9 mouse cellular contexts compared by ENCODE assay signal in genomic region chr17:20944226-20944625, GRCm38 (mm10). TPM values are rescaled to one million over a fixed set of nuclear protein-coding genes. Genes with fewer than 3 reads are reported as not detected.
DNase-seq lines count a peak whose midpoint lies in the region; ATAC-seq and TF ChIP-seq lines count a peak whose summit lies in the region.
"Had no signal": no experiment of that assay in that cellular context is flagged by ENCODE, and none has a peak within 500 bp of the region (broad histone marks: within the 10 kb centered on the region; RNA-seq: fewer than 3 reads in every experiment).

No protein-coding gene starts in this region.

- H3K9me3 ChIP-seq in intestine, embryonic 15.5 days: no peaks in the 10 kb centered on the region

- H3K4me3 ChIP-seq in liver, adult 2 months (ENCODE audit: insufficient read depth, low read depth, low read length): peak overlapping the region; percentile 43
- peak overlapping the region; percentile 67 for H3K4me3 ChIP-seq in intestine, embryonic 15.5 days (replicated peaks)
- H3K4me3 ChIP-seq in olfactory bulb, adult 2 months (ENCODE audit: insufficient read depth, low read depth, low read length): peak overlapping the region; percentile 51

- H3K4me2 ChIP-seq in intestine, embryonic 15.5 days (replicated peaks): peak overlapping the region; percentile 59

- ATAC-seq in intestine, embryonic 15.5 days: no peak

- no peak for TF ChIP-seq POLR2A in liver, adult 2 months (IDR thresholded peaks at IDR 0.05; ENCODE audit: extremely low read depth, insufficient read depth, low read length)
- no peak for TF ChIP-seq POLR2A in olfactory bulb, adult 2 months (IDR thresholded peaks at IDR 0.05; ENCODE audit: insufficient read depth, low read depth, low read length)

- H3K27me3 ChIP-seq in liver, adult 2 months (ENCODE audit: control insufficient read depth, insufficient read depth, low read length): no peaks in the 10 kb centered on the region
- no peaks in the 10 kb centered on the region for H3K27me3 ChIP-seq in intestine, embryonic 15.5 days (replicated peaks)

- no peak overlapping the region for H3K27ac ChIP-seq in liver, adult 2 months (replicated peaks; ENCODE audit: insufficient read depth, low read depth, low read length)
- H3K27ac ChIP-seq in intestine, embryonic 15.5 days: peak overlapping the region; percentile 94
- H3K27ac ChIP-seq in olfactory bulb, adult 2 months (ENCODE audit: insufficient read depth, low read depth, low read length): peak overlapping the region; percentile 91

- H3K36me3 ChIP-seq in liver, adult 2 months (ENCODE audit: control insufficient read depth, insufficient read depth, low read length): no peaks in the 10 kb centered on the region
- no peaks in the 10 kb centered on the region for H3K36me3 ChIP-seq in intestine, embryonic 15.5 days

- 51% methylated on average over 3 of the region's 3 CpGs for WGBS in liver, adult 2 months
- 52% methylated on average over 3 of the region's 3 CpGs for WGBS in intestine, embryonic 15.5 days
- WGBS in olfactory bulb, adult 2 months: 31% methylated on average over 3 of the region's 3 CpGs

- no peak overlapping the region; the same call in 1 of the 2 replicates for H3K9ac ChIP-seq in liver, adult 2 months (ENCODE audit: low read depth, low read length)
- H3K9ac ChIP-seq in intestine, embryonic 15.5 days: peak overlapping the region; percentile 47

- H3K79me2 ChIP-seq in liver, adult 2 months (ENCODE audit: control insufficient read depth, insufficient read depth, low read length): peaks cover 15% of the 10 kb centered on the region; the same call in 1 of the 2 replicates

- DNase-seq in liver, adult 2 months (ENCODE audit: extremely low read depth, low read depth, low spot score): peak; percentile 12
- no peak for DNase-seq in liver
- DNase-seq in c-Kit-positive CD71-positive TER-119-positive erythroid progenitor cells, embryonic 14.5 days (ENCODE audit: low spot score): peak; percentile 24
- DNase-seq in urinary bladder, postnatal 10 days (ENCODE audit: low spot score): no peak
- DNase-seq in cerebellum, adult 8-10 months: no peak
- no peak for DNase-seq in thymus, postnatal 0 days (ENCODE audit: low spot score)

- peaks cover 7% of the 10 kb centered on the region for H3K4me1 ChIP-seq in liver, adult 2 months (ENCODE audit: control insufficient read depth, insufficient read depth, low read length)
- H3K4me1 ChIP-seq in intestine, embryonic 15.5 days (replicated peaks): peaks cover 16% of the 10 kb centered on the region; the same call in 1 of the 2 replicates
- H3K4me1 ChIP-seq in olfactory bulb, adult 2 months (ENCODE audit: control insufficient read depth, insufficient read depth, low read length): no peaks in the 10 kb centered on the region

- TF ChIP-seq CTCF in liver, adult 2 months (IDR thresholded peaks at IDR 0.05; ENCODE audit: low read depth, low read length): no peak
- no peak for TF ChIP-seq CTCF in olfactory bulb, adult 2 months (IDR thresholded peaks at IDR 0.05; ENCODE audit: insufficient read depth, low read depth, low read length)

RNA-seq across cellular contexts. Expression of gene Ppp2r1a, which starts 0.9 kb away (rescaled TPM):
- total RNA-seq in liver, adult 2 months (2014; rRNA removed): 31.1 and 40.5 TPM in 2 replicates
- 62.9 and 70.2 TPM in 2 replicates for polyA plus RNA-seq in liver, adult 2 months (2012; rRNA removed)
- polyA plus RNA-seq in intestine, embryonic 15.5 days (2015; fragmentation: Nextera tagmentation; extraction: Ambion mirVana): 337 and 339 TPM in 2 replicates
- 169 and 643 TPM in 2 replicates for polyA plus RNA-seq in olfactory bulb, adult 2 months (2012; ENCODE audit: insufficient read depth, insufficient read length, low replicate concordance, missing spikeins)
- 224 and 228 TPM in 2 replicates for polyA plus RNA-seq in thymus, postnatal 0 days (2015; fragmentation: Nextera tagmentation; extraction: Ambion mirVana)

RNA-seq across cellular contexts. Expression of gene Vmn1r232, which starts 24.7 kb away (rescaled TPM):
- total RNA-seq in liver, adult 2 months (2014; rRNA removed): not detected in 2 replicates
- not detected in 2 replicates for polyA plus RNA-seq in liver, adult 2 months (2012; rRNA removed)
- polyA plus RNA-seq in intestine, embryonic 15.5 days (2015; fragmentation: Nextera tagmentation; extraction: Ambion mirVana): not detected in 2 replicates
- polyA plus RNA-seq in olfactory bulb, adult 2 months (2012; ENCODE audit: insufficient read depth, insufficient read length, low replicate concordance, missing spikeins): not detected in 2 replicates
- not detected in 2 replicates for polyA plus RNA-seq in thymus, postnatal 0 days (2015; fragmentation: Nextera tagmentation; extraction: Ambion mirVana)
- polyA plus RNA-seq: gonadal fat pad, adult 2 months had no signal

RNA-seq across cellular contexts. Expression of gene Vmn1r231, which starts 39.3 kb away (rescaled TPM):
- total RNA-seq in liver, adult 2 months (2014; rRNA removed): not detected in 2 replicates
- not detected in 2 replicates for polyA plus RNA-seq in liver, adult 2 months (2012; rRNA removed)
- not detected in 2 replicates for polyA plus RNA-seq in intestine, embryonic 15.5 days (2015; fragmentation: Nextera tagmentation; extraction: Ambion mirVana)
- polyA plus RNA-seq in olfactory bulb, adult 2 months (2012; ENCODE audit: insufficient read depth, insufficient read length, low replicate concordance, missing spikeins): not detected in 2 replicates
- not detected in 2 replicates for polyA plus RNA-seq in thymus, postnatal 0 days (2015; fragmentation: Nextera tagmentation; extraction: Ambion mirVana)
- polyA plus RNA-seq: gonadal fat pad, adult 2 months had no signal

RNA-seq across cellular contexts. Expression of gene Vmn1r233, which starts 52.0 kb away (rescaled TPM):
- not detected in 2 replicates for total RNA-seq in liver, adult 2 months (2014; rRNA removed)
- not detected in 2 replicates for polyA plus RNA-seq in liver, adult 2 months (2012; rRNA removed)
- not detected in 2 replicates for polyA plus RNA-seq in intestine, embryonic 15.5 days (2015; fragmentation: Nextera tagmentation; extraction: Ambion mirVana)
- polyA plus RNA-seq in olfactory bulb, adult 2 months (2012; ENCODE audit: insufficient read depth, insufficient read length, low replicate concordance, missing spikeins): not detected in 2 replicates
- not detected in 2 replicates for polyA plus RNA-seq in thymus, postnatal 0 days (2015; fragmentation: Nextera tagmentation; extraction: Ambion mirVana)
- polyA plus RNA-seq: gonadal fat pad, adult 2 months had no signal

Comparison
In these comparisons a context has a peak if more than half of its experiments do, and no peak if none do; other contexts are left out.
1. DNase-seq: peak in liver, adult 2 months (single experiment) and c-Kit-positive CD71-positive TER-119-positive erythroid progenitor cells, embryonic 14.5 days (single experiment); none in liver (single experiment), urinary bladder, postnatal 10 days (single experiment), cerebellum, adult 8-10 months (single experiment) and thymus, postnatal 0 days (single experiment).
2. Peak in every context shown above with its lines, with median percentiles within 50 percentile points of each other: H3K4me3 ChIP-seq.